Mouse (Mus musculus) ES-E14 (cell line): Measurements from ENCODE around the gene Zfp109.

Experiments
- CHD2 ChIP-seq: IDR thresholded peaks from 2 replicates; pipeline ENCODE4 v1.6.1; 2014; ENCODE audit warnings: mild to moderate bottlenecking, low read depth, low read length, inconsistent platforms
- HCFC1 ChIP-seq: IDR thresholded peaks from 2 replicates; pipeline ENCODE4 v1.6.1; 2012; ENCODE audit warnings: low read length, inconsistent platforms, borderline replicate concordance; ENCODE audit not compliant: insufficient read depth
- ZNF384 ChIP-seq: IDR thresholded peaks from 2 replicates; pipeline ENCODE4 v1.6.1; 2012; ENCODE audit warnings: low read depth, low read length, inconsistent platforms

- TF ChIP-seq CHD2 (no peak), HCFC1 (no peak), ZNF384 (no peak)
Observed at GRCm38 (mm10) chr7:24208282-24208886, 29.0 kb downstream of the Zfp109 start.
